Mouse (Mus musculus): ENCODE results near the gene Zfp57. TPM values are rescaled to one million over a fixed set of nuclear protein-coding genes. Genes with fewer than 3 reads are reported as not detected.

Zfp57 gene
- total and polyA plus RNA-seq, 3 experiments, result not detected

GRCm38 (mm10) chr17:36972791-36973190 lies 28.2 kb upstream of the Zfp57 start:
- DNase-seq (ENCODE audit: low read depth, low spot score), result no peak
- Histone ChIP-seq H3K9me3 (replicated peaks; ENCODE audit: insufficient read depth, low read length) (no peaks in the 10 kb centered on the region), H3K4me3 (ENCODE audit: control insufficient read depth in 1 of 2, insufficient read depth in 1 of 2, low read depth in 2 of 2, low read length in 2 of 2) (no peak overlapping the region), H3K9ac (ENCODE audit: control insufficient read depth, low read depth, low read length, poor library complexity, severe bottlenecking) (no peak overlapping the region), H3K27ac (ENCODE audit: control insufficient read depth, low read depth, low read length) (no peak overlapping the region), H3K36me3 (ENCODE audit: control insufficient read depth in 1 of 2, insufficient read depth in 2 of 2, low read length in 2 of 2) (no peaks in the 10 kb centered on the region), H3K4me1 (ENCODE audit: control insufficient read depth in 1 of 2, insufficient read depth in 2 of 2, low read length in 2 of 2) (no peaks in the 10 kb centered on the region), H3K27me3 (ENCODE audit: control insufficient read depth in 1 of 2, insufficient read depth in 2 of 2, low read length in 2 of 2) (peaks cover 0 to 6% of the 10 kb centered on the region in 2 experiments; a peak in 2 of 4 replicates), H3K79me2 (ENCODE audit: control insufficient read depth, insufficient read depth, low read length, poor library complexity) (no peaks in the 10 kb centered on the region)
- TF ChIP-seq JUND (IDR thresholded peaks at IDR 0.05; ENCODE audit: low read depth, low read length) (no peak), SIN3A (IDR thresholded peaks at IDR 0.05; ENCODE audit: low read length) (no peak), HCFC1 (IDR thresholded peaks at IDR 0.05; ENCODE audit: low read depth, low read length) (no peak), EP300 (IDR thresholded peaks at IDR 0.05; ENCODE audit: low read depth in 1 of 2, low read length in 2 of 2) (no peak), USF2 (IDR thresholded peaks at IDR 0.05; ENCODE audit: borderline replicate concordance in 1 of 2, insufficient read depth in 1 of 2, low read depth in 1 of 2, low read length in 2 of 2) (no peak), GATA1 (IDR thresholded peaks at IDR 0.05; ENCODE audit: low read depth, low read length) (no peak), MYC (IDR thresholded peaks at IDR 0.05; ENCODE audit: low read depth, low read length) (no peak), MXI1 (IDR thresholded peaks at IDR 0.05; ENCODE audit: low read depth, low read length) (no peak), ZNF384 (IDR thresholded peaks at IDR 0.05; ENCODE audit: low read depth, low read length) (no peak), TAL1 (IDR thresholded peaks at IDR 0.05; ENCODE audit: low read length) (no peak), ZC3H11A (IDR thresholded peaks at IDR 0.05; ENCODE audit: low read depth, low read length) (no peak), CHD1 (IDR thresholded peaks at IDR 0.05; ENCODE audit: low read depth, low read length) (no peak), TCF12 (IDR thresholded peaks at IDR 0.05; ENCODE audit: low read depth, low read length) (no peak)

- Histone ChIP-seq H3K79me2 (ENCODE audit: control insufficient read depth, insufficient read depth, low read length, poor library complexity) (no peaks in the 10 kb centered on the region), H3K4me1 (ENCODE audit: control insufficient read depth in 1 of 2, insufficient read depth in 2 of 2, low read length in 2 of 2) (no peaks in the 10 kb centered on the region), H3K4me3 (ENCODE audit: control insufficient read depth in 1 of 2, insufficient read depth in 1 of 2, low read depth in 2 of 2, low read length in 2 of 2) (no peak overlapping the region), H3K27me3 (ENCODE audit: control insufficient read depth in 1 of 2, insufficient read depth in 2 of 2, low read length in 2 of 2) (peaks cover 3 to 6% of the 10 kb centered on the region in 2 experiments; a peak in 3 of 4 replicates), H3K27ac (ENCODE audit: control insufficient read depth, low read depth, low read length) (no peak overlapping the region), H3K9me3 (replicated peaks; ENCODE audit: insufficient read depth, low read length) (no peaks in the 10 kb centered on the region), H3K9ac (ENCODE audit: control insufficient read depth, low read depth, low read length, poor library complexity, severe bottlenecking) (no peak overlapping the region), H3K36me3 (ENCODE audit: control insufficient read depth in 1 of 2, insufficient read depth in 2 of 2, low read length in 2 of 2) (no peaks in the 10 kb centered on the region)
- DNase-seq (ENCODE audit: low read depth, low spot score), result no peak
- no peak for TF ChIP-seq GATA1 (IDR thresholded peaks at IDR 0.05; ENCODE audit: low read depth, low read length)
- no peak for TF ChIP-seq POLR2AphosphoS5 (IDR thresholded peaks at IDR 0.05; ENCODE audit: borderline replicate concordance, low read depth, low read length)
- no peak for TF ChIP-seq GABPA (IDR thresholded peaks at IDR 0.05; ENCODE audit: low read depth, low read length)
These were observed 27.6 kb upstream of the Zfp57 start for GRCm38 (mm10) chr17:36973271-36973787.

Measured in MEL (cell line).